Mouse (Mus musculus): ENCODE results near the gene Auts2.

Auts2 gene

DNA sequence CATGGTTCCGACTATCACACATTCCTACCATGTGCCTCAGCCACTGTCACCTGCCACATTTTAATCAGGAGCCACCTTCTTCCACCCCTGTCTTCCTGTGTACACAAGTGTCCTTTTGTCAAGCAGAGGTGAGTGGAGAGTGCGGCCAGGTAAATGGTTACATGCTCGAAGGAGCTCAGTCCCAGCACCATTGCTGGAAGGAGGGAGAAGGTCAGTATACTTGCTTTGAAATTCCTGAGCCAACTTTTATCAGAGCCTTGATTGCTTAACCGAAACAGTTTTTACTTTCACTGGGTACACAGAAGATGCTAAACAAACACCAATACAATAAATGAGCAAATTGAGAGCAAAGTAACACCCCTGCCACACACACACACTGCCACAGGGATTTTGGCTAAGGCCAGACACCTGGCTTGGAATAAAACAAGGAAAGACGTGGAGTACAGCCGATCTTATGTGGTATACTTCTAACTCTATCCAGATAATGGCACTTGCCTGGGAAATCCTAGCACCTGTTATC, 953.1 kb downstream of the Auts2 start:
- in situ Hi-C loops (cut with MboI; ENCODE audit: low sequenced_read_pairs), result no loop called here

DNA sequence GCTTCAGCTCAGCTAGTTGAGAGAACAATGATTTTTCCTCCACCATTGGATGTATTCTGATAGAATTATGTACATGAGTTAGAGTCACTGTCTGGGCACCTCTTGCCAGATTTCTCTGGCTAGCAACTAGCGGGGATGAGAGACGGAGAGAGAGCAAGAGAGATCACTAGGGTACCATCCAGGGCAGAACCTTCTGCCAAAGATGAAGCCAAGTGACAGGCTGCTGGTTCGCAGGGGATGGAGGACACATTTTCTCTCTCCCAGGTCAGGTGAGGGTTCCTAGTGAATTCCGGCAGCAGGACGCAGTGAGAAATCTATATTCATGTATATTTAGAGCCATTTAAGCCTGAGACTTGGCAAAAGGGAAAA, 956.8 kb downstream of the Auts2 start:
- in situ Hi-C loops (cut with MboI; ENCODE audit: low sequenced_read_pairs), result no loop called here

DNA sequence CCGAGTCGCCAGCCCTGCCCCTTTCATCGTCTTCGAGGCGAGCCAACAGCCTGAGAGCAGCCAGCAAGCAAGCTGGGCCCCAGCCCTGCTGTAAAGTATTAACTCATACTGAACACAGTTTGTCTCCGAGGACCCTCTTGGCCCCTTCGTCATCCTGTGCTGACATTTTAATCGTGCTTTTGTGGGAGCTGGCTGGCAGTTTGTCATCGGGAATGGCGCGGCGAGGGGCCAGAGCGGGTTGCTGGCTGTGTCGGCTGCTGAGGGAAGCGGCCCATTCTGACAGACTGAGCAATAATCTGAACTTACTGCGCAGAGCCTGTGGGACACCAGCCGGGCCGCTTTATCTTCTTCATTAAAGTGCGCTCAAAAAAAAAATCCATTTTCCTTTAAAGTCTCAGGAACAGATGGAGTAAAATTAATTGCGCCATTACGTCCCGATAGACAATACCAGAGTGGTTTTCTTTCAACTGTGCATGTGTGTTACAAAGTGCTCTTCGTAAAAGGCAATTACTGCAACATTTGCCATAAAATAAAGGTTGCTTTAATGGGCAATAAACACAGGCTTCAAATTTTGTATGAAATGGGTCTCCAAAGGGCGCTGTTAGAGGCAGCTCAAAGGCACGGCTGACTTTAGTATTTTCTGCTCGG, 957.3 kb downstream of the Auts2 start:
- in situ Hi-C loops (cut with MboI; ENCODE audit: low sequenced_read_pairs), result no loop called here

DNA sequence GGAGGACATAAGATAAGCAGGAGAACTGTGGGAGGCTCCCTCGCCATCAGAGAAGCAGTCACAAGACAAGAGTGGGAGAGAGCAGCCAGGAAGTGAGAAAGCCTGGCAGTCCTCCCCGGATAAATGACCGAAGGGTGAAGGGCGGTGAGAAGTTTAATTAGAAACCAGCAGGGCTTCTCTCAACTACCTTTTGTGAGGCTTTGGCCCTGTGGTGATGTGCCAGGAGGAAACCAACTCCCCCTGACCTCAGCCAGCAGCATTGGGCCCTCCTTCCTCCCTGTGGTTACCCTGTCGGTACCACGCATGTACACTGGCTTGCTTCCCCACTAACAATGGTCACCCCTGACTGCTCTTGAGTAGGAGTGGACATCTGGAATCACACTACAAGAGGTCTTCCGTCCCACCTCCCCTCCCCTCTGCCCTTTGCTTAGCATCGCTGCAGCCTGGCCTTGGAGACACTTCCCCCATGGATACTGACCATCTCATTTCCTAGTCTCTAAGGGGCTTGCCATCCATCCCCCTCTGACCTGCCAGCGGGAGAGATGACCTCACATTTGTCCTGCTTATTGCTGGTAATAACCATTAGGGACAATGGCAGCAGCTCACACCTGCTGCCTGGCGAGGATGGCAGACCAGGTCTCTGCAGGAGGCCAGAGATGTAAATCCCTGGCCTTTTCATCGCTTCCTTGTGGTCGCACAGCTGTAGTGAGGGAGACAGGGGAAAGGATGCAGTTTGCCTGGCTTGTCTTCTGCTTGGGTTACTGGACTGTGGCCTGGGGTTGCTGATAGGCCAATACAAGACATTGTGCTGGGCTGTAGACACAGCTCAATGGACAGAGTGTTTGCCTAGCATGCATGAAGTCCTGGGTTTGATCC, 958.6 kb downstream of the Auts2 start:
- in situ Hi-C loops (cut with MboI; ENCODE audit: low sequenced_read_pairs), result no loop called here

DNA sequence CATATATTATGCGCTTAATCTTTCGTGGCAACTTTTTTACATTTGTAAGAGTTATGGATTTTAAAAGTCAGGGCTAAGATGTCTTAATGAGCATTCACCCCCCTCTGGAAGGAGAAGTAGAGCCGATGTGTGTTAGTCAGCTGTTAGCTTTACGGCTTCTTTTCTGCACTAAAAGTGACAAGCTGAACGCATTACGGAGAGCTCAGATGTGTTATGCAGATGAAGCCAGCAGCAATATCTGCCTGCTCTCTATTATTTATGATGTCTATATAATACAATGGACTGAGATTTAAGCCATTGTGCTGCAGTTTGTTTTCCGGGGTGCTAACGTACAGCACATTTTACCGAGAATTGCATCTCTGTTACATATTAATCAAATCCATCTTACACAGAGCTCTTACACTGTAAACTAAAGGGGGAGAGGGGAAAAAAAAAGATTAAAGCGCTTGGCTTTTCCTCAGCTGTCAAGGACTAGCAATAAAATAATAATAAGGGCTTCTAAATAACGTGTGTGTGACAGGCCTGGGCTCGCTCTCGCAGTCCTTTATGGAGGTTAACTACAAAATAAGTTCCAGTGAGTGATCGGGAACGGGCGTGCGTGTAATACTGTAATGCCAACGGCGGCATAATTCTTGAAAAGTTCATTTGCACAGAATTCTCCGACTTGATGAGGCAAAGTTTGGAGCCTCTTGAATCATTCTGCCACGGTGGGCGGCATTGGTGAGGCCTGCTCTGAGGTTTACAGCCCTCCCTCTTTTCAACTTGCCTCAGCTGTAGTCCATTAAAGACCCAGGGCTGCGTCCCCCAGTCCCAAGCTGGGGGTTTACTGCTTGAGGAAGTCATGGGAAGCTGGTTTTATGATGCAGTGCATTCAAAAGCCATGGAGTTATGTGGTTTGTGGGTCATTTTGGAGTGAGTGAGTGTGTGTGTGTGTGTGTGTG, 961.8 kb downstream of the Auts2 start:
- in situ Hi-C loops (cut with MboI; ENCODE audit: low sequenced_read_pairs), result no loop called here

DNA sequence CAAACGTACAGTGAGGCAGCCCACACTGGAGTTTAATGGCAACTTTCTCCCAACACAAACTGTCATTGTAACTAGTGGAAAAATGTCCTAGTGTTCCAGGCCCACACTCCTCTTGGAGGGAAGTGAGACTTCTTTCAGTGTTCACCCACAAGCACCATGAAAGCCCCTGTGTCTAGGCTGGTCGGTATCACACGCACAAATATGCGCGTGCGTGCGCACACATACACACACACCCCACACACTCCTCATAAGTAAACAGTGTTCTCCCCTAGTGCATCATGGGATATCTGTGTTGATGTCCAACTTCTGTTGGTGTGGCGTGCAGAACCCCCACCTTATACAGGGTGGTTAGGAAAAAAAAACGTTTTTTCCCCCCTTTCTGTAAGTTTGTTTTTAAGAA, 964.4 kb downstream of the Auts2 start:
- in situ Hi-C loops (cut with MboI; ENCODE audit: low sequenced_read_pairs), result no loop called here

DNA sequence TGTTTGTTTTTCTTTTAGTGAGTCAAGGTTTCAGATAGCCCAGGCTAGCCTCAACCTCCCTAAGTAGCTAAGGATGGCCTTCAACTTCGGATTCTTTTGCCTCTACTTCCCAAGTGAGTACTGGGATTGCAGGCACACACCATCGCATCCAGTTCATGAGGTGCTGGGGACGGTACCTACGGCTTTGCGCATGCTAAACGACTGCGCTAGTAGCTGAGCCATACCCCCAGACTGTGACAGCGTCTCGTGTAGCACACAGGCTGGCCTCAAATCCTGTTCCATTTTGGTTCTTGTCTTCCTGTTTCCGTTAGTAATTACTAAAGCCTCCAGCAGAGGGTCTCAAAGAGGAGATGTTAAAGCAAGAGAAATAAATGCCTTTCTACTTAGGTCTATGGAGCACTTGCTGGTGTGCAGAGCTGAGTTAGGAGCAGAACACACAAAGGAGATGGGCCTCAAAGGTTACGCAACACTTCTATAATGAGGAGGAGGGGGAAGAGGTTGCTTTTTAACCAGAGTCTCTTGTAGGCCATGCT, 967.3 kb downstream of the Auts2 start:
- in situ Hi-C loops (cut with MboI; ENCODE audit: low sequenced_read_pairs), result no loop called here

DNA sequence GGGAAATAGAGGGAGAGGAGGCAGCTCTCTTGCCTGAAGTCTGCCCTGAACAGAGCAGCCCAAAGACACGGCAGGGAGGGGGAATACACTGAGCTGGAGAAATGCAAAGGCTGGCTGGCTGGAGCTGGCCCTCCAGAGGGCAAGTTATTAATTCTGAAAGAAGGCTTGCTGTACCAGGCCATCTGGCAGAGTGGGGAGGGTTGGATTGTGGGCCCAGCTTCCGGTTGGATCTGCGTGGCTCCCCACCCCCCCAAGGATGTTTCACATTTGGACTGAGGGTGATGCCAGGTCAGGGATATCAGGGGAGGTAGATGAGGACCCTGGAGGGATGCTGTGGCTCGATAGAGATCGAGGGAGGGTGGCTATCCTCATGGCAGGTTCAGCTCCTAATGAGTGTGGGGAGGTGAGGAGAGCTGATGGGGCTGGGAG, 968.0 kb downstream of the Auts2 start:
- in situ Hi-C loops (cut with MboI; ENCODE audit: low sequenced_read_pairs), result no loop called here

DNA sequence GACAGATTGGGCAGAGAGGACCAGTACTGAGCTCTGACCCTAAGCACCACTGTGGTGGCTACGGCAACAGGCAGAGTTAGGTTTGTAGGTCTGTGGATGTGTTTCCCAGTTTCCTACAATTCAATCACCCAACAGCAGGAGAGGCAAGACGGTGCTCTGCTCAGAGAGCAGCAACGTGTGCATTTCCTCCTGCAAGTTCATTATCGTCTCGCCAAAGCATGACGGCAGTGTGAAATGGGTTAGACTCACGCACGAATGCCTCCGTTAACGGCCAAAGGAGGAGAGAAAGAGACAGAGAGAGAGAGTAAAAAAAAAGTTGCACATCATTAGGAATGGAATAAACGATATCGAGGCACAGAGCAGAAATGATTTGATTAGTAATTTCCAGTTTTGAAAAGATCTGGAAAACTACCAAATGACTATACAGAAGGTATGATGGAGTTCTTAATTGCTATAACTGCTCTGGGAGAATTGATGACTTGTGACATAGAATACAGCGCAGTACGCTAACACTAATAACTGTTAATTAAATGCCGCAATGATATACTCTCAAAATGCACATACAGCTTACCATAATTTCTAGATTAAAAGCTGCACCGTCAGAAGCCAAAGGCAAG, 968.6 kb downstream of the Auts2 start:
- in situ Hi-C loops (cut with MboI; ENCODE audit: low sequenced_read_pairs), result no loop called here

DNA sequence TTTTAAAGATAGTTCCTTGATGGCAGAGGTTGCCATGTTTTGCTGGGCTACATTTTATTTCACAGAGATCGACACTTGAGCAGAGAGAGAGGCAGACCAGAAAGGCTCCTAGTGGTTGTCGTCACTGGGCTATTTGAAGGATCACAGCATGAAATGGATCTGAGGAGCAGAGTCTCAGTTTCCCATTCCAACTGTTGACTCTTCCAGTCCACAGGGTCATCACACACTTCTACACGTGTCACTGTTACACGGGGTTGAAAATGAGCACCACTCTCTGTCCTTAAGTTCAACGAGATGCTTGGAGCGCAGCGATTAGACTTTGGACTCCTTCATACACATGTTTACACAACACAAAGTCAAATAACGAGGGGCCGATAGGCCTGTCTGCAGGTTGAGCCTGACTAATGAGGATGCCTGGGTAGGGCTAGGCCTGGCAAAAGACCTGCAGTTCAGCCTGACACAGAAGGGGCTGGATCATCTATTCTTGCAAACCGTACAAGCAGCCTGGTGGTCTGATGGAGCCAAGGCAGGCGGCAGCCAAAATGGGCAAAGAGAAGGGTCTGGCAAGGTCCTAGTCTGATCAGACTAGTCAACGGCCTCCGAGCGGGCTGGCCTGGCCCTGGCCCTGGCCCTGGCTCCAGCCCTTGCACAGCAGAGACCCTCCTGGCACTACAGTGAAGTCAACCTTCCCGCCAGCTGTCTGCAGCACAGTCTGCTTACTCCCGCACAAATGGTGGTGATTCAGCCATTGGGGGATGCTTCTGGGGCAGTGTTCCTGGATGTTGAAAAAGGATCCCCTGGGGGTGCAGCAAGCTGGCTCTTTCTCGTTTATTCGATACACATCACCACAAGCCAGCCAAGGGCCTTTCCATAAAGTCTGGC, 969.6 kb downstream of the Auts2 start:
- in situ Hi-C loops (cut with MboI; ENCODE audit: low sequenced_read_pairs), result no loop called here

DNA sequence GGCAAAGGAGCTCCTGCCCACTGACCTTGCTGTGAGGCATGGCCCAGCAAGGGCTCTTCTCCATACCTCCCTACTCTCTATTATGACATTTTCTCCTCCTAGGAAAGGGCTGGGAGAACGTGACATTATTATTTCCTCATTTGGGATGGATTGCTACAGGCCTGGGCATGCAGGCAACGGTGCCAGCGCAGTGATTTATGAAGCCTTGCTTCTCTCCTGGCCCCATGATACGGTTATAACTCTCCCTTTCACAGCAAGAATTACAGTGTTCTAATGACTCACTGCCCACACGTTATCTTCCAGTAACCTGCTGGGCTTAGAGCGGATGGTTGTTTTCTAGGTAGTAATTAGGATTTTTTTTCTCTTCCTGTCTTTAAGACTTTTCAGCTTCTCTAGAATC, 977.1 kb downstream of the Auts2 start:
- in situ Hi-C loops (cut with MboI; ENCODE audit: low sequenced_read_pairs), result no loop called here

DNA sequence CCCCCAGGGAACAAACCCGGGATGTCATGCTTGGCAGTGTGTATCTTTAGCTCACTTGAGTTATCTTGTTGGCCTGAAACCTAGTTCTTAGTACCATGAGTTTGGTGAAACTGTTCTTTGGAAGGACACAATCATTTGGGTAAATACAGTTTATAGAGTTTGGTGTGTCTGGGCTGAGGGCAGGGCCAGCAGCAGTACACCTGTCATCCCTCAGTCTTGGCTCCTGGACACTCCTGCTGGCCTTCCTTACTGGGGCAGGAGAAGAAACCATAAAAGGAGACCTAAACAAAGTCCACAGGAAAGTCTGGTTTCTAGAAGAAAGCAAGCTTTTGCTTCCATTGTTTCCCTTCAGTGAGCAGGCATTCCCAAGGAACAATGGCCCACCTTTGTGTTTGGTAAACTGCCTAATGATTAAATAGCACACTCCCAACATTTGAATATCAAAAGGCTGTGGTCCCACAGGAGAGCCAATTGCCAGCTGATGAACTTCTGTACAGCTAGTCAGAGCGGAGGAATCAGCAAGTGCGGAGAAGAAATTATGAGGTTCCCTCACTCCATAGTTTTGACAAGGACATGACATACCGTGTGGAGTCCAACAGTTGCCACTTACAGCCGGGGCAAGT, 979.4 kb downstream of the Auts2 start:
- in situ Hi-C loops (cut with MboI; ENCODE audit: low sequenced_read_pairs), result no loop called here

DNA sequence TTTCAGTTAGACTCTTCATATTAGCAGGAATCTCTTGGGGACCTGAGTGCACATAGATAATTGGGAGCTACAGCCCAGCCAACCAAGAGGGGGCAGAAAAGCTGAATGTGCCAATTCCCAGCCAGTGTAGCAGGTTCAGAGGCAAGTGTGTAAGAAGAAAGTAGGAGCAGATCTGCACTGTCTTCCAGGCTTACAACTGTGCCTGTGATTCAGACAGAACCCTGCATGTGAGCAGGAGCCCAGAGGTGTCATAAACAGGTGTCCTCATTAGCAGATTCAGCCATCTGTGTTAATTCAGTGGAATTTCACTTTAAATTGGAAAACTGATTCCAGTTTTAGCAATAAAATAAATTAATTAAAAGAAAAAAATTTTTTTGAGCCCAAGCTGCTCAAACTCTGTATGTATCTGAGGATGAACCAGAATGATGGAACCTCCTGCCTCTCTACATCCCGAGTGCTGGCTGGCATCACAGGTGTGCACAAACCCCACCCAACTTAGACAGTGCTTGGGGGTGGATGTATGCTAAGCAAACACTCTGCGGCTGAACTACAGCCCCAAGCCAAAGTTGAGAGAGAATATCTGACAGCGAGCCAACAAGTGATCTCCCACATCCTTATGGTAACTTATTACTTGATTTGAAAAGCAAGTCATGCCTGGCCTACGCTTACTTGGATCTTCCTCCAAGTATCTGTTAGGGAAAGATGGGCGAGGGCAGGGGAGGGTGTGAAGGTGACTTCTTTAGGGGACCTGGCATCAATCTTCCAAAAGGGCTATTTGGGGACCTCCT, 982.2 kb downstream of the Auts2 start:
- in situ Hi-C loops (cut with MboI; ENCODE audit: low sequenced_read_pairs), result no loop called here

DNA sequence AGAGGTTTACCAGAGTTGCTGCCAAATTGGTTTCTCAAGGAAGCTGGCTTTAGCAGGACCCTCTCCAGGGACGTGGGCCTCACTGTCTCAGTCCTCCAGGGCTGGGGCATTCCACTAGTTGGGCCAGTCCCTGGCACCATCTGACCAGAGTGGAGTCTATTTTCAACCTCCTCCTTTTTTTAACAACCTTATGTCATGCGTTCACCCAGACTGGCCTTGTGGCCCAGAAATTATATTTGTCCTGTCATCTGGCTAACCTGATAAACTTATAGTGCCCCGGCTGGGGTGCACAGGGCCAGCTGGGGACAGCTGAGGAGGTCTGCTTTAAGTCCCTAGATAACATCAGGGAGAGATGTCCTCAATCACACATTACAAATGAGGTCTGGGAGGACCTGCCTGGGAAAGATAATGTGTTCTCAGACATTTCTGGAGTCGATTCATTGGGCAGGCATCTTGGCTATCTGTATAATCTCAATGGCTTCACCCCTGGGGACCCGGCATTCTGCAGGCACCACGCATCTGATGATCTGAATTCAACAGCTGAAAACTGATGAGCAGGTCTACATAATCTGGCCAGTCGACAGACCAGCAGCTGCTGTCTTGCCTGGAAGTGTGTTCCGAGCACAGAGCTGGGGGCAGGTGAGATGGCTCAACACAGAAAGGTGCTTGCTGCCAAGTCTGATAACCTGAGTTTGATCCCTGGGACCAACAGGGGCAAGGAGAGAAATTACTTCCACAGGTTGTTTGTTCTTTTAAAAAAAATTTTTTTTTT, 984.6 kb downstream of the Auts2 start:
- in situ Hi-C loops (cut with MboI; ENCODE audit: low sequenced_read_pairs), result no loop called here

DNA sequence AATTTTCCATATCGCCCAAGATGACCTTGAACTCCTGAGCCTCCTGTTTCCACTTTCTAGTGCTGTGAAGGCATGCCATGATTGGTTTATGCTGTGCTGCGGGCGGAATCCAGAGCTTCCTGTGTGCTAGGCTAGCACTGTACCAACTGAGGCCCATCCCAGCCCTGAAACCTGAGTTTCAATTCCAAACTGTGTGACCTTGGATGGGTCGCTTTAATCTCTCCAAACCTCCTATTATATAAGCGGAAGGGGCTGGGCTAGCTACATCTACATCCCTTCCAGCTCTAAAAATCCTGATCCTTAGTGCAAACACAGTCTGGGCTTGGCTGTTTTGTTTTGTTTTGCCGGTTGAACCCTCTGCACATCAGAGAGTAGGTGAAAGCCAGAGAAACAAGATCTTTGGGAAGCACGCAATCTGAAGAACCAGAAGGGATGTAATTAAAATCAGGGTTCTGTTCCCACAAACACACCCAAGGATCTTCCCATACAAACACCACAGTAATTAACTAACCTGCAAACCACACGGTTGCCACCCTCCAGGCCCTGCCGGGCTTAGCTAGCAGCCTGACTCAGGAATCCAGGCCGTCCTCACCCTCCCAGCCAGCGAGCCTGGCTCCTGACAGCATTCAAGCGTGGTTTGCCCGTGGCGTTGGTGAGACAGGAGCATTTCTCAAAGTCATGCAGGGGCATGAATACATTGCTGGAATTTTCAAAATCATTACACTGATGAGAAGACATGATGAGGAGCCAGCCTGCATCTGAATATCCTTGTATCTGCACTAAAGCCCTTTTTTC, 985.4 kb downstream of the Auts2 start:
- in situ Hi-C loops (cut with MboI; ENCODE audit: low sequenced_read_pairs), result no loop called here

DNA sequence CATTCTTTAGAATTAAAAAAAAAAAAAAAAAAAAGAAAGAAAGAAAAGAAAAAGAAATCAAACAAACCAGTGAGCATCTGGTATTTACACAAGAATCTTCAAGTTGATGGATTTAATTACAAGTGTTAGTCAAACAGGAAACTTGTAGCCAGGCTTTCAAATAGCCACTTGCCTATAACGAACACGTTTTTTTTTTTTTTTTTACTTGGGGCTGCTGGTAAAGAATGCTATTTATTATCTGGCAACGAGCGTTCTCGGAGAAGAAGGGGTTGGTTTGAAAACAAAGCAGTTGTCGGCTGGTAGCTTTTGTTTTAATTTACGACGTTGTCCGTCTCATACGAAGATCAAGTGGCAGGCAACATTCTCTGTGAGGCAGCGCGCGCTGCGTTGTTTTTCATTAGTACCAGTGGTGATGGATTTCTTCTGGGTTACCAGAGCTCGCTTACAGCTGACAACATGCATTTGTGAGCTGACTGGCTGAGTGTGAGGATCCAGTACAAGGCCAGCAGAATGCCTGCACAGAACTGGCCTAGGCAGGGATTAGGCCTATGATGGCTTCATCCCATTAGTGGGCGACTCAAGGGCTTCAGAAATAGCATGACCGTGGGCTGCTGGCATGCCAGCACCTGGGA, 994.1 kb downstream of the Auts2 start:
- in situ Hi-C loops (cut with MboI; ENCODE audit: low sequenced_read_pairs), result no loop called here

Measured in CH12F3 (cell line).